Mouse (Mus musculus) midbrain, postnatal 0 days (tissue): ENCODE data around the gene Fads1. TPM values are rescaled to one million over a fixed set of nuclear protein-coding genes. Genes with fewer than 3 reads are reported as not detected.

Experiments
- ATAC-seq: fragments of 200-750 bp; cut with Nextera tagmentation; 2 replicates; pipeline ENCODE4 v1.8.0; 2017; ENCODE audit warnings: moderate number of reproducible peaks, mild to moderate bottlenecking, moderate TSS enrichment, moderate library complexity; ENCODE audit not compliant: low FRiP score
- DNase-seq: peaks from one replicate; pipeline ENCODE4 v3.0.0-alpha.2; 2015; ENCODE audit warnings: low spot score
- H3K27ac ChIP-seq: fragments of 300-500 bp; sonication (generic); 2 replicates; pipeline ENCODE4 v1.5.1; 2014; ENCODE audit warnings: low read depth, mild to moderate bottlenecking, low read length, mixed read lengths
- H3K27me3 ChIP-seq: fragments of 300-500 bp; sonication (generic); 2 replicates; pipeline ENCODE4 v1.6.1; 2014; ENCODE audit warnings: low read length, control low read depth, mixed read lengths; ENCODE audit not compliant: insufficient read depth
- H3K36me3 ChIP-seq: fragments of 300-500 bp; sonication (generic); 2 replicates; pipeline ENCODE4 v1.6.1; 2014; ENCODE audit warnings: low read length, control low read depth, mixed read lengths; ENCODE audit not compliant: insufficient read depth
- H3K4me1 ChIP-seq: fragments of 300-500 bp; sonication (generic); 2 replicates; pipeline ENCODE4 v1.6.1; 2014; ENCODE audit warnings: mild to moderate bottlenecking, control low read depth, antibody characterized with exemption, low read length, mixed read lengths; ENCODE audit not compliant: insufficient read depth
- H3K4me2 ChIP-seq: fragments of 300-500 bp; sonication (generic); 2 replicates; pipeline ENCODE4 v1.6.1; 2014; ENCODE audit warnings: low read depth, mild to moderate bottlenecking, low read length, mixed read lengths; ENCODE audit not compliant: poor library complexity, severe bottlenecking
- H3K4me3 ChIP-seq: fragments of 300-500 bp; sonication (generic); 2 replicates; pipeline ENCODE4 v1.5.1; 2014; ENCODE audit warnings: low read depth, mild to moderate bottlenecking, low read length, moderate library complexity
- H3K9ac ChIP-seq: fragments of 300-500 bp; sonication (generic); replicated peaks from 2 replicates; pipeline ENCODE4 v1.6.1; 2014; ENCODE audit warnings: mild to moderate bottlenecking, low read length, moderate library complexity, mixed read lengths; ENCODE audit not compliant: poor library complexity, severe bottlenecking
- H3K9me3 ChIP-seq: fragments of 300-500 bp; sonication (generic); 2 replicates; pipeline ENCODE4 v1.6.1; 2016; ENCODE audit warnings: low read length, control low read depth
- CTCF ChIP-seq: IDR thresholded peaks from 2 replicates; pipeline ENCODE4 v1.5.1; 2016; ENCODE audit warnings: antibody characterized with exemption, mild to moderate bottlenecking
- WGBS: fragments of 180-500 bp; shearing (Covaris S2); extraction: QIAGEN DNeasy Blood & Tissue Kit; methylation state at CpG from one replicate; pipeline ENCODE4 v1.1.7; 2014; 5-methylcytosine and 5-hydroxymethylcytosine counted together
- polyA plus RNA-seq: library from polyadenylated mRNA; unstranded; fragments of >200 nt; fragmentation: Nextera tagmentation; extraction: Ambion mirVana; gene quantifications from 2 replicates; pipeline ENCODE4 v1.2.1, GENCODE M21; 2015
- total RNA-seq: library from RNA; depleted of rRNA; stranded (reverse); fragments of >200 nt; gene quantifications from 2 replicates; pipeline ENCODE4 v1.2.3, GENCODE M21; 2014

Fads1 gene
- total and polyA plus RNA-seq, 2 experiments from 2014 or later = 153 to 184 TPM

DNA sequence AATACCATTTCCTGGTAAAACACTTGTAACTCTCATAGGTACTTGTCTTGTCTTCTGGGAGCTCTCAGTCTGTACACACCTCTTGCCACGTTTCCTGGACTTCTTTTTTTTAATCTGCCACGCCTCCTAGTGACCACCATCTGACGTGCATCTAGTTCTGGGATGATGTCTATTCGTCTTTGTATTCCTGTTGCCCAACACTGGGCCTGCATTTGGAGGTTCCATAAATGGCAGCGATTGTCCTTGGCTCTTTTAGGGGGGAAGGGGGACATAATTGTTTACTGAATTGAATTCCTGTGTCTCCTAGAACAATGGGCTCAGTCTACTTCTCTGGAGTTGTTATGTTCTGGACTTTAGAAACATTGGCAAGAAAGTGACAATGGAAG, 21.9 kb downstream of the Fads1 start:
- H3K4me3 ChIP-seq = peak overlapping the region; percentile 80
- no peaks in the 10 kb centered on the region for H3K27me3 ChIP-seq
- peak overlapping the region; percentile 71 for H3K27ac ChIP-seq
- H3K36me3 ChIP-seq = peaks cover 38% of the 10 kb centered on the region
- H3K4me1 ChIP-seq = peaks cover 10% of the 10 kb centered on the region; the same call in 1 of the 2 replicates
- ATAC-seq = peak; percentile 59
- peak overlapping the region; percentile 85 for H3K4me2 ChIP-seq
- H3K9me3 ChIP-seq = no peaks in the 10 kb centered on the region
- 3% methylated on average over 5 of the region's 5 CpGs for WGBS
- peak overlapping the region; percentile 70 for H3K9ac ChIP-seq
- peak; percentile 62 for DNase-seq
- peak; percentile 64 for TF ChIP-seq CTCF

DNA sequence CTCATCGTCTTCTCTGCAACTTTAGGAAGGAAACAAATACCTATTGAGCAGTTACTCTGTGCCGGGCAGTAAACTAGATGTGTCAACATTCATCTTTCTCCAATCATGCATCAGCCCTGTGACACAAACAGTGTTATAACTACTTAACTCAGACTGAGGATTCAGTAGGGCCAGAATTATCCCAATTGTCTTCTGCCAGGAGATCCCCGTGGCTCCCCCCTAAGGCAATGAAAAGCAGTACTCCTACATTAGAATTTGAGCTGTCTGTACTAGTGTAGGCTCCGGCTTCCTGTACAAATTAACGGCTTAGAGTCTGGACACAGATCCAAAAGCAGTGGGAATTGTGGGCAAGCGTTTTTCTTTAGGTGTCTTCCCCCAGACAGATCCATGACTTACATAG, 22.4 kb downstream of the Fads1 start:
- peaks cover 38% of the 10 kb centered on the region for H3K36me3 ChIP-seq
- H3K4me1 ChIP-seq = peaks cover 10% of the 10 kb centered on the region; the same call in 1 of the 2 replicates
- no peak overlapping the region; the same call in 1 of the 2 replicates for H3K9ac ChIP-seq
- H3K4me3 ChIP-seq = peak overlapping the region; percentile 80; the same call in 1 of the 2 replicates
- no peaks in the 10 kb centered on the region for H3K27me3 ChIP-seq
- H3K27ac ChIP-seq = no peak overlapping the region
- ATAC-seq = no peak
- WGBS = 70% methylated on average over 6 of the region's 6 CpGs
- no peak for TF ChIP-seq CTCF
- DNase-seq = no peak
- no peaks in the 10 kb centered on the region for H3K9me3 ChIP-seq
- H3K4me2 ChIP-seq = peak overlapping the region; percentile 85

DNA sequence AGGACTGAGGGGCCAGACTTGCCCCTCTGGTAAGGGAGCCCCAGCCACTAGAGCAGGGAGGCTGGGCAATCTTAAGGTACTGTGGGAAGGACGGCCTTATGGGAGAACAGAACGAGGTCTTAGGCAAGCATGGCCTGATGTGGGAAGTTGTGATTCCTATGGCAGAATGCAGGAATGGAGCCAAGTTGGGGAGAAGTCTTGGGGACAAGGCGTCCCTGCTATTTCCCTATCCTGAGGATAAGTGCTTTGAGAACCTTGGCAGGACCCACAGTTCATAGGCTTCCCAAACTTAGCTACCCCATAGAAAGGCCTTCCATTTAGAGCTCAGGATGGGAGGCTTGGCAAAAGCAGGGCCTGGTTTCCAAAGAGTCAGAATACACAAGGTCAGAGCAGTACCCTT, 26.2 kb downstream of the Fads1 start:
- no peak overlapping the region for H3K27ac ChIP-seq
- no peaks in the 10 kb centered on the region for H3K9me3 ChIP-seq
- no peak overlapping the region for H3K4me2 ChIP-seq
- peaks cover 44% of the 10 kb centered on the region for H3K36me3 ChIP-seq
- no peak overlapping the region for H3K9ac ChIP-seq
- 89% methylated on average over 3 of the region's 3 CpGs for WGBS
- no peak for TF ChIP-seq CTCF
- no peaks in the 10 kb centered on the region for H3K27me3 ChIP-seq
- H3K4me3 ChIP-seq = no peak overlapping the region
- ATAC-seq = no peak
- no peak for DNase-seq
- H3K4me1 ChIP-seq = peaks cover 7% of the 10 kb centered on the region; the same call in 1 of the 2 replicates

DNA sequence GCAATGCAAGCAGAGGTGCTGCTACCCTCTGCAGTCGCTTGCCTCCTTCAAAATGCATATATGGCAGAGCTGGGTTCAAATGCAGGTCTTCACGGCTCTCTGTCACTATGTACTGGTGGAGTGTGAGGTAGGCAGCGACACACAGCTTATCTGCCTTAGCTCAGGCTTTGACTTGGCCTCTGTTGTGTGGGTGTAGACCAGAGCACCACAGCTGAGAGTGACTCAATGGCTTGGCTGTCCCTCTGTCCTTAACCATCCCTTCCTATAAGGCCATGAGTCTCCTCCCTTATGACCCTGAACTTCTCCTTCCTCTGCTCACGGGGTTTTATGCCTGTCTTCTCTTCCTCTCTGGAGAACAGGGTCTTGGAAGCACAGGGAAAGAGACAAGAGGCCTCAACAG, 28.2 kb downstream of the Fads1 start:
- peaks cover 44% of the 10 kb centered on the region for H3K36me3 ChIP-seq
- H3K9me3 ChIP-seq = no peaks in the 10 kb centered on the region
- H3K4me1 ChIP-seq = no peaks in the 10 kb centered on the region
- no peak overlapping the region for H3K4me3 ChIP-seq
- H3K27me3 ChIP-seq = no peaks in the 10 kb centered on the region
- DNase-seq (no peak), ATAC-seq (no peak)
- H3K27ac ChIP-seq = no peak overlapping the region
- 89% methylated on average over 4 of the region's 4 CpGs for WGBS
- no peak overlapping the region for H3K9ac ChIP-seq
- no peak for TF ChIP-seq CTCF
- no peak overlapping the region for H3K4me2 ChIP-seq

- H3K4me2 ChIP-seq = no peak overlapping the region
- DNase-seq (no peak), ATAC-seq (no peak)
- H3K36me3 ChIP-seq = peaks cover 25% of the 10 kb centered on the region; the same call in 1 of the 2 replicates
- no peak overlapping the region for H3K4me3 ChIP-seq
- H3K4me1 ChIP-seq = no peaks in the 10 kb centered on the region
- 95% methylated on average over 10 of the region's 10 CpGs for WGBS
- H3K9me3 ChIP-seq = no peaks in the 10 kb centered on the region
- H3K27ac ChIP-seq = no peak overlapping the region
- no peak for TF ChIP-seq CTCF
- no peaks in the 10 kb centered on the region for H3K27me3 ChIP-seq
- H3K9ac ChIP-seq = no peak overlapping the region
Observed at GRCm38 (mm10) chr19:10213796-10214471, 31.2 kb downstream of the Fads1 start.

- H3K36me3 ChIP-seq = peaks cover 15% of the 10 kb centered on the region; the same call in 1 of the 2 replicates
- TF ChIP-seq CTCF = no peak
- WGBS = 88% methylated on average over 8 of the region's 8 CpGs
- H3K27me3 ChIP-seq = no peaks in the 10 kb centered on the region
- H3K9ac ChIP-seq = no peak overlapping the region
- DNase-seq (no peak), ATAC-seq (no peak)
- no peaks in the 10 kb centered on the region for H3K9me3 ChIP-seq
- H3K27ac ChIP-seq = no peak overlapping the region
- no peak overlapping the region for H3K4me2 ChIP-seq
- H3K4me1 ChIP-seq = no peaks in the 10 kb centered on the region
- H3K4me3 ChIP-seq = no peak overlapping the region
Observed at GRCm38 (mm10) chr19:10216101-10216500, 33.4 kb downstream of the Fads1 start.
